Mouse (Mus musculus) forebrain, postnatal 0 days (tissue): ENCODE data around the gene Tspan5. TPM values are rescaled to one million over a fixed set of nuclear protein-coding genes. Genes with fewer than 3 reads are reported as not detected.
A peak's percentile ranks its signal among the peaks of the same experiment; 100 is the strongest.

Experiments used
- ATAC-seq: fragments of 200-750 bp; cut with Nextera tagmentation; 2 replicates; pipeline ENCODE4 v1.8.0; 2017; ENCODE audit warnings: mild to moderate bottlenecking, moderate library complexity
- DNase-seq: peaks from one replicate; pipeline ENCODE4 v3.0.0-alpha.2; 2015
- H3K27ac ChIP-seq: fragments of 300-500 bp; sonication (generic); 2 replicates; pipeline ENCODE4 v1.5.1; 2014; ENCODE audit warnings: low read depth, mild to moderate bottlenecking, antibody characterized with exemption, low read length, moderate library complexity, mixed read lengths
- H3K27me3 ChIP-seq: fragments of 300-500 bp; sonication (generic); 2 replicates; pipeline ENCODE4 v1.6.1; 2014; ENCODE audit warnings: mild to moderate bottlenecking, low read length, mixed read lengths; ENCODE audit not compliant: insufficient read depth
- H3K36me3 ChIP-seq: fragments of 300-500 bp; sonication (generic); 2 replicates; pipeline ENCODE4 v1.6.1; 2014; ENCODE audit warnings: mild to moderate bottlenecking, moderate library complexity; ENCODE audit not compliant: insufficient read depth
- H3K4me1 ChIP-seq: fragments of 300-500 bp; sonication (generic); 2 replicates; pipeline ENCODE4 v1.6.1; 2014; ENCODE audit warnings: antibody characterized with exemption; ENCODE audit not compliant: insufficient read depth
- H3K4me2 ChIP-seq: fragments of 300-500 bp; sonication (generic); 2 replicates; pipeline ENCODE4 v1.6.1; 2014; ENCODE audit warnings: low read depth, mild to moderate bottlenecking, moderate library complexity
- H3K4me3 ChIP-seq: fragments of 300-500 bp; sonication (generic); 2 replicates; pipeline ENCODE4 v1.5.1; 2014; ENCODE audit warnings: low read depth, low read length, mixed read lengths
- H3K9ac ChIP-seq: fragments of 300-500 bp; sonication (generic); 2 replicates; pipeline ENCODE4 v1.6.1; 2014; ENCODE audit warnings: mild to moderate bottlenecking
- H3K9me3 ChIP-seq: fragments of 300-500 bp; sonication (generic); 2 replicates; pipeline ENCODE4 v1.6.1; 2016; ENCODE audit warnings: low read length
- CTCF ChIP-seq: sonication (generic); IDR thresholded peaks from 2 replicates; pipeline ENCODE4 v1.5.1; 2016; ENCODE audit warnings: antibody characterized with exemption, control low read depth, low read depth
- WGBS: fragments of 180-500 bp; shearing (Covaris S2); extraction: QIAGEN DNeasy Blood & Tissue Kit; methylation state at CpG from one replicate; pipeline ENCODE4 v1.1.7; 2014; 5-methylcytosine and 5-hydroxymethylcytosine counted together
- polyA plus RNA-seq: library from polyadenylated mRNA; unstranded; fragments of >200 nt; fragmentation: Nextera tagmentation; extraction: Ambion mirVana; gene quantifications from 2 replicates; pipeline ENCODE4 v1.2.1, GENCODE M21; 2015
- total RNA-seq: library from RNA; depleted of rRNA; stranded (reverse); fragments of >200 nt; gene quantifications from 2 replicates; pipeline ENCODE4 v1.2.3, GENCODE M21; 2014

The Tspan5 gene
- total and polyA plus RNA-seq, 2 experiments from 2014 or later: 96.8 to 149 TPM

- WGBS: 81% methylated on average over 6 of the region's 6 CpGs
- Histone ChIP-seq H3K9ac (no peak overlapping the region), H3K4me2 (no peak overlapping the region), H3K27ac (no peak overlapping the region), H3K27me3 (no peaks in the 10 kb centered on the region), H3K4me1 (peaks cover 7% of the 10 kb centered on the region; the same call in 1 of the 2 replicates), H3K4me3 (no peak overlapping the region), H3K9me3 (no peaks in the 10 kb centered on the region), H3K36me3 (no peaks in the 10 kb centered on the region)
- no peak for ATAC-seq
- no peak for TF ChIP-seq CTCF
- DNase-seq: no peak
Measured at GRCm38 (mm10) chr3:138819862-138820261, 77.9 kb downstream of the Tspan5 start.

- WGBS: 69% methylated on average over 5 of the region's 5 CpGs
- H3K4me1 ChIP-seq: peaks cover 7% of the 10 kb centered on the region; the same call in 1 of the 2 replicates
- TF ChIP-seq CTCF: no peak
- no peak overlapping the region for H3K27ac ChIP-seq
- H3K4me2 ChIP-seq: no peak overlapping the region
- no peaks in the 10 kb centered on the region for H3K36me3 ChIP-seq
- ATAC-seq: peak; percentile 23; the same call in 1 of the 2 replicates
- no peak overlapping the region for H3K4me3 ChIP-seq
- H3K9ac ChIP-seq: no peak overlapping the region
- DNase-seq: no peak
- no peaks in the 10 kb centered on the region for H3K27me3 ChIP-seq
- H3K9me3 ChIP-seq: no peaks in the 10 kb centered on the region
Measured at GRCm38 (mm10) chr3:138820296-138820695, 78.3 kb downstream of the Tspan5 start.

- Histone ChIP-seq H3K4me2 (no peak overlapping the region), H3K27me3 (no peaks in the 10 kb centered on the region), H3K9ac (0 out of 2 replicates have a peak overlapping the region, but pooled peaks have one; percentile 10), H3K4me1 (0 out of 2 replicates have a peak, but pooled peaks cover 3% of the 10 kb centered on the region), H3K27ac (no peak overlapping the region), H3K4me3 (no peak overlapping the region), H3K9me3 (no peaks in the 10 kb centered on the region), H3K36me3 (no peaks in the 10 kb centered on the region)
- no peak for DNase-seq
- WGBS: 59% methylated on average over 5 of the region's 5 CpGs
- TF ChIP-seq CTCF: peak; percentile 12; the same call in 1 of the 2 replicates
- peak; percentile 30; the same call in 1 of the 2 replicates for ATAC-seq
Measured at GRCm38 (mm10) chr3:138821886-138822445, 80.0 kb downstream of the Tspan5 start.

- WGBS: 47% methylated on average over 9 of the region's 9 CpGs
- H3K27ac ChIP-seq: no peak overlapping the region
Measured at GRCm38 (mm10) chr3:138823857-138824256, 81.9 kb downstream of the Tspan5 start.

GRCm38 (mm10) chr3:138825296-138825695, 83.3 kb downstream of the Tspan5 start:
- H3K27ac ChIP-seq: no peak overlapping the region
- H3K9me3 ChIP-seq: no peaks in the 10 kb centered on the region
- no peak for ATAC-seq
- no peak for DNase-seq
- H3K27me3 ChIP-seq: no peaks in the 10 kb centered on the region
- 67% methylated on average over 6 of the region's 6 CpGs for WGBS
- 0 out of 2 replicates have a peak, but pooled peaks cover 3% of the 10 kb centered on the region for H3K4me1 ChIP-seq
- H3K4me3 ChIP-seq: no peak overlapping the region
- no peak overlapping the region for H3K4me2 ChIP-seq
- no peak for TF ChIP-seq CTCF
- H3K36me3 ChIP-seq: no peaks in the 10 kb centered on the region
- 0 out of 2 replicates have a peak overlapping the region, but pooled peaks have one; percentile 3 for H3K9ac ChIP-seq

More at GRCm38 (mm10) chr3:138823857-138824256, 81.9 kb downstream of the Tspan5 start:
- no peak overlapping the region for H3K4me3 ChIP-seq
- H3K36me3 ChIP-seq: no peaks in the 10 kb centered on the region
- H3K9me3 ChIP-seq: no peaks in the 10 kb centered on the region
- TF ChIP-seq CTCF: no peak
- H3K9ac ChIP-seq: no peak overlapping the region
- ATAC-seq (no peak), DNase-seq (no peak)
- no peak overlapping the region for H3K4me2 ChIP-seq
- 0 out of 2 replicates have a peak, but pooled peaks cover 3% of the 10 kb centered on the region for H3K4me1 ChIP-seq
- no peaks in the 10 kb centered on the region for H3K27me3 ChIP-seq

GRCm38 (mm10) chr3:138826243-138826800, 84.3 kb downstream of the Tspan5 start:
- Histone ChIP-seq H3K9ac (no peak overlapping the region), H3K9me3 (no peaks in the 10 kb centered on the region), H3K27ac (no peak overlapping the region), H3K36me3 (no peaks in the 10 kb centered on the region), H3K4me1 (0 out of 2 replicates have a peak, but pooled peaks cover 3% of the 10 kb centered on the region), H3K4me3 (no peak overlapping the region), H3K4me2 (no peak overlapping the region), H3K27me3 (no peaks in the 10 kb centered on the region)
- ATAC-seq (no peak), DNase-seq (no peak)
- TF ChIP-seq CTCF: no peak
- 83% methylated on average over 8 of the region's 8 CpGs for WGBS

- TF ChIP-seq CTCF: no peak
- WGBS: 59% methylated on average over 9 of the region's 9 CpGs
- Histone ChIP-seq H3K36me3 (no peaks in the 10 kb centered on the region), H3K4me3 (no peak overlapping the region), H3K4me2 (no peak overlapping the region), H3K9ac (no peak overlapping the region), H3K27me3 (no peaks in the 10 kb centered on the region), H3K4me1 (peaks cover 9% of the 10 kb centered on the region; the same call in 1 of the 2 replicates), H3K27ac (no peak overlapping the region), H3K9me3 (no peaks in the 10 kb centered on the region)
- ATAC-seq (peak; percentile 74), DNase-seq (no peak)
Measured at GRCm38 (mm10) chr3:138832827-138833517, 91.0 kb downstream of the Tspan5 start.
